Mouse (Mus musculus) E14TG2a.4 (cell line): ENCODE measurements around the gene Gorasp2.

Source experiments
- H3K27me3 ChIP-seq: 2 replicates; pipeline ENCODE4 v1.6.1; 2014; ENCODE audit warnings: low read length, control low read depth; ENCODE audit not compliant: insufficient read depth
- H3K36me3 ChIP-seq: 2 replicates; pipeline ENCODE4 v1.6.1; 2014; ENCODE audit warnings: low read length, control low read depth; ENCODE audit not compliant: insufficient read depth
- H3K4me1 ChIP-seq: replicated peaks from 2 replicates; pipeline ENCODE4 v1.6.1; 2014; ENCODE audit warnings: low read depth, low read length, control low read depth
- H3K4me3 ChIP-seq: replicated peaks from 2 replicates; pipeline ENCODE4 v1.5.1; 2014; ENCODE audit warnings: mild to moderate bottlenecking, low read length
- H3K9me3 ChIP-seq: 2 replicates; pipeline ENCODE4 v1.6.1; 2014; ENCODE audit warnings: low read length, control low read depth
- CTCF ChIP-seq: conservative IDR thresholded peaks from 2 replicates; pipeline ENCODE4 v1.5.1; 2014; ENCODE audit warnings: low read length
- NANOG ChIP-seq: IDR thresholded peaks from 2 replicates; pipeline ENCODE4 v1.6.1; 2014; ENCODE audit warnings: borderline replicate concordance, low read length, mixed read lengths
- POU5F1 ChIP-seq: IDR thresholded peaks from 2 replicates; pipeline ENCODE4 v1.6.1; 2014; ENCODE audit warnings: low read length, borderline replicate concordance

Gorasp2 gene

DNA sequence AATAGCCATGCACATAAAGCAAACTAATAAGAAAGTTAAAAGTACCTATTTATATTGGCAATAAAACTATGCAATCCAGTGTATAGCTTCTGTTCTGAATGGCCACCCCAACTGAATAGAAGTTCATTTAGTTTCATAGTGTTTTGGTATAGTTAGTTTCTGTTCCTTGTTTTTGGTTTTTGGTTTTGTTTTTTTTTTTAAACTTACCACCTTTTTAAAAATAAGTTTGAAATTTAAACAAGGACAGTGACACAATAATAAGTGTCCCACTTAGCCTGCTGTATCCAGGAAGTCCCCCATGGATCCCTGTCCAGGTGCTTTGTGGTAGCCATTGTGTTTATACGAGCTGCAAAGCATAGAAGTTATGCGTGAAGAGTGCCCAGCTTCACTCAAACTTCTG is 7.9 kb downstream of the Gorasp2 start:
- no peaks in the 10 kb centered on the region for H3K9me3 ChIP-seq
- peaks cover 28% of the 10 kb centered on the region for H3K36me3 ChIP-seq
- H3K4me1 ChIP-seq = peaks cover 19% of the 10 kb centered on the region
- H3K27me3 ChIP-seq = no peaks in the 10 kb centered on the region
- TF ChIP-seq POU5F1 = no peak
- no peak for TF ChIP-seq NANOG
- no peak for TF ChIP-seq CTCF
- no peak overlapping the region for H3K4me3 ChIP-seq

DNA sequence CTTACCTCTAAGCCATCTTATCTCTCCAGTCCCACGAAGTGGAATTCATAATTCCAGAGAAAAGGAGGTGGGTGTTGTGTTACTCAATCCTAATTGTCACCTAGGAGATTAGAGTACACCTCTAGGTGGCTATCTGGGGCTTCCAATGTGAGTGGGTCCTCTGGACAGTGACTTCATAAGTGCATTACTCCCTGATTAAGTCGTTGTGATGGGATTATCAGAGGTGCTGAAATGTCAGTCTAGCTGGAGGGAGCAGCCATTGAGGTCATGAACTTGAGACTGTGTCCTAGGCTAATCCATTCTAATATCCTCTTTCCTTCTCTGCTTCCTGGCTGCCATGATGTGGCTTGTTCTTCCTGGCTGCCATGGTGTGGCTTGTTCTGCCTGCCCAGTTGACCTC is 8.5 kb downstream of the Gorasp2 start:
- no peak for TF ChIP-seq NANOG
- no peak for TF ChIP-seq POU5F1
- TF ChIP-seq CTCF = no peak
- peaks cover 27% of the 10 kb centered on the region for H3K36me3 ChIP-seq
- H3K4me1 ChIP-seq = peaks cover 19% of the 10 kb centered on the region
- H3K4me3 ChIP-seq = no peak overlapping the region
- H3K9me3 ChIP-seq = no peaks in the 10 kb centered on the region
- H3K27me3 ChIP-seq = no peaks in the 10 kb centered on the region

DNA sequence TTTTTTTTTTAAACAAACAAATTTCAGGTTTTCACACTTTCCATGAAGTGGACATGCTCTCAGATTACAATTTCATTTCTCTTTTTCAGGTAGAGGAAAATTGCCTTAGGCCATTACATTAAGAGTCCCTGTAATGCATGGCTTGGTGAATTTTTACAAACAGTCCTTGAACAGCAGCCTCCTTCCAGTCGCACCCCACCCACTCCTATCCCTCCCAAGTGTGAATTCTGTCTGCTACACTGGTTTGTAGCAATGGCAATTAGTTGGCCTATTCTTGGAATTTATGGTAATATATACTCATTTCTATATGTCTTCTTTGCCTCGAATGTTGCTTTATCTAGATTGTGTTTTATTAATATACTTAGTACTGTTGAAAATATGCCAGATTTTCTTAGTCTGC is 11.1 kb downstream of the Gorasp2 start:
- no peaks in the 10 kb centered on the region for H3K9me3 ChIP-seq
- H3K4me1 ChIP-seq = peaks cover 17% of the 10 kb centered on the region
- TF ChIP-seq POU5F1 (no peak), NANOG (no peak), CTCF (no peak)
- H3K27me3 ChIP-seq = no peaks in the 10 kb centered on the region
- peaks cover 16% of the 10 kb centered on the region; the same call in 1 of the 2 replicates for H3K36me3 ChIP-seq
- H3K4me3 ChIP-seq = no peak overlapping the region

DNA sequence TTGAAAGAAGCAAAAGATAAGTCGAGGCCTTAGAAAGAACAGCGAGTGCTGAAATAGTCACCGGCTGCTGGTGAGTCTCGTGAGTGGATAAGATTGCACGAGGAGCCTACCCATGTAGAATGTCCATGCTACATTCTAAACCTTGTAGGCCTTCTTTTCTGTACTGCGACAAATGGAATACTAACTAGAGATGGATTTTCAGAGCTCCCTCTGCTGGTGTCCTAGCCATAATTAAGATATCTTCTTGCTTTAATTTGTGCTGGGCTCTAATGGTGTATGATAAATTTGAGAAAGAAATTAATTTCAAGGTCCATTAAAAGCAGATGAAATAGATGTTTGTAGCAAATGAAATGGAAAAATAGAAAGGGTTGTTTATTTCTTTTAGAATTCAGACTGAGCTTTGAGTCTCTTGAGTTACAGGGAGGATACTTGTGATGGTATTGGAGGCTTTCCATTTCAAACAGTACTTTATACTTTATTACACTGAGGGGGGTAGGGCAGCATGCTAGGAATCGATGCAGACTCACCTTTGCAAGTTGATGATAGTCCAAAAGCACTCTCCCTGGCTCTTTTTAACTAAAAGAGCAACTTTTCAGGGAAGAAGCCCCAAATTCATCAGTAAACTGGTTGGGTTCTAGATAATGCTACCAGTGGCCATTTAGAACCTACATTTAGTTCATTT is 12.2 kb downstream of the Gorasp2 start:
- peak; percentile 26 for TF ChIP-seq CTCF
- no peak for TF ChIP-seq POU5F1
- Histone ChIP-seq H3K4me1 (peaks cover 17% of the 10 kb centered on the region), H3K9me3 (no peaks in the 10 kb centered on the region), H3K36me3 (peaks cover 23% of the 10 kb centered on the region), H3K27me3 (no peaks in the 10 kb centered on the region), H3K4me3 (no peak overlapping the region)

DNA sequence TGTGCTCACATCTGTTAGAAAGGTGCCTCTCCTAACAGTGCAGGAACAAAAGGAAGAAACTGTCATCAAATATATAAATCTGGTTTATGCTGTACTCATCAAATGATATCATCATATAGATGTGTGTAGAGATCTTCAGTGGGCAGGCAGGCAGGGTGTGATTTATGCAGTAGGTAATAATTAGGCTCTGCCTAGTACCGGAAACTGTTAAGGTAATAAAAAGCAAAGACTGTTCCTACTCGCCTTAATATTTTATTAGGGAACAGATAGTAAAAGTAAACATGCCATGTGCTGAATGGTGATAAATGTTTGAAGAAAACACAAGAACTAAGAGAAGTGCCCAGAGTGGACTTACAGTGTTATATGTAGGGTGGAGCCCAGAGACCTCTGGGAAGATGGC is 20.9 kb downstream of the Gorasp2 start:
- Histone ChIP-seq H3K9me3 (no peaks in the 10 kb centered on the region), H3K4me1 (peaks cover 1% of the 10 kb centered on the region; the same call in 1 of the 2 replicates), H3K27me3 (no peaks in the 10 kb centered on the region), H3K4me3 (no peak overlapping the region), H3K36me3 (peaks cover 99% of the 10 kb centered on the region)
- TF ChIP-seq NANOG = no peak
- TF ChIP-seq POU5F1 = no peak
- TF ChIP-seq CTCF = no peak

DNA sequence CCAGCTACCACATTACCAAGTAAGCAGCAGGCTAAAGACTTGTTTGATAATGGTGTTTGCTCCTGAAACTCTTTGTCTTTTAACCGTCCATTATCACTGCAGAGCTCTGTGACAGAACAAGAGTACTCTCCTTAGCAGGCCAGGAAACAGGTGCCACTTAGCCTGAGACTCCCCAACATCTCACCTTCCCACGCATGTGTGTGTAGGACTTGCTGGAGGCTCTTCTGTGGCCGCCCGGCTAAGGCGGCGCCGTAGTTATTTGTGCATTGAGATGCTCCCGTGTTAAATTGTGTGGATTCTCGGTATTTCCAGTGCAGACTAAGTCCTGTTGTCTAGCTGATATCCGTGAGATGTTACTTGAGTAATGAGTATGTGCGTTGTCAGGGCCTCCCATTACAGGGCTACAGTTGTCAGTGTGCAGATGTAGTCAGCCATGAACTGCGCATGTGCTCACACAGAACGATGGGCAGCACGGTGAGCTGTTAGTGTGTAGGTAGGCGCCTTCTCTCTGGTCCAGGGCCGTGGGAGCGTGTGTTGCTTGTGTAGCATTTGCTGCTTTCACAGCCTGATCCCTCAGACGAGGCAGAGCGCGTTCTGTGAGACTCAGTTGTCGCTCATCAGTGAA is 27.2 kb downstream of the Gorasp2 start:
- Histone ChIP-seq H3K27me3 (no peaks in the 10 kb centered on the region), H3K4me1 (peaks cover 53% of the 10 kb centered on the region), H3K36me3 (peaks cover 88% of the 10 kb centered on the region), H3K9me3 (no peaks in the 10 kb centered on the region), H3K4me3 (0 out of 2 replicates have a peak overlapping the region, but pooled peaks have one; percentile 3)
- TF ChIP-seq CTCF = no peak
- TF ChIP-seq NANOG = no peak
- no peak for TF ChIP-seq POU5F1

DNA sequence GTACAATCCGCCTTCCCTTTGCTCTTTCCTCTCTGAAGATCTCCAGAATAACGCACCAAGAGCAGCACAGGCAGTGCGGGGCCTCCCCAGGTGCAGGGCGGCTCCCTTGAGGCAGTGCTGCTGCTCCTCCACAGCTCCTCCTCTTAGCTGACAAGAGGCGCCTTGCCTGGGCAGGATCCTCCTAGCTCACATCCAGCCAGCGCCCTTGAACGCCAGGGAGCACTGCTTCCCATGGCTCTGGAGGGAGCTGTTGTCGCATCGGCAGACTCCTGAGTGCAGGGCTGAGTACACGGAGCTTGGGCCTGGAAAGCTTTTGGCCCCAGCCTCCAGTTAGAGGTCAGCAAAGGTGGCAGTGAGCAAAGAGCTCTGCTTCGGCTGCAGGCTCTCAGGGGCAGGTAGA is 28.8 kb downstream of the Gorasp2 start:
- H3K4me3 ChIP-seq = peak overlapping the region; percentile 66
- TF ChIP-seq POU5F1 = no peak
- no peak for TF ChIP-seq NANOG
- no peak for TF ChIP-seq CTCF
- H3K27me3 ChIP-seq = no peaks in the 10 kb centered on the region
- no peaks in the 10 kb centered on the region for H3K9me3 ChIP-seq
- peaks cover 53% of the 10 kb centered on the region for H3K4me1 ChIP-seq
- H3K36me3 ChIP-seq = peaks cover 73% of the 10 kb centered on the region

DNA sequence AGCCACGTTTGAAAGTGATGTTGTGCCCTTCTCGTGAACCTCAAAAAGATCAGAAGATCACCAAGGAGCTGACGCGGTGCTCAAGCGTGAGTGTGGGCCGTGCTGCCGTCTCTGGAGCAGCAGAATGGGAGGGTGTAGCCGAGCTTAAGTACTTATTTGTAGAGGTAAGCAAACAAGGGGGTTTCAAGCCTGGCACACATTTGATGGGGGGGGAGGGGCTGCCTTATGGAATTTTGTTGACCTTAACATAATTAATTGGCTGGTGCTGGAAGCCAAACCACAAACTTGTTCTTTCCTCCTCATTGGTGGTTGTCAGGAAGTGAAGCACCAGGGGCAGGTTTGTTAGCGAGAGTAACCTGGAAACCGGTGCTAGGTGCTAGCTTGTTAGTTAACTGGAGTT is 34.3 kb downstream of the Gorasp2 start:
- Histone ChIP-seq H3K4me1 (peaks cover 25% of the 10 kb centered on the region), H3K4me3 (no peak overlapping the region), H3K36me3 (peaks cover 18% of the 10 kb centered on the region), H3K9me3 (peaks cover 8% of the 10 kb centered on the region), H3K27me3 (no peaks in the 10 kb centered on the region)
- TF ChIP-seq NANOG (no peak), CTCF (no peak), POU5F1 (no peak)

DNA sequence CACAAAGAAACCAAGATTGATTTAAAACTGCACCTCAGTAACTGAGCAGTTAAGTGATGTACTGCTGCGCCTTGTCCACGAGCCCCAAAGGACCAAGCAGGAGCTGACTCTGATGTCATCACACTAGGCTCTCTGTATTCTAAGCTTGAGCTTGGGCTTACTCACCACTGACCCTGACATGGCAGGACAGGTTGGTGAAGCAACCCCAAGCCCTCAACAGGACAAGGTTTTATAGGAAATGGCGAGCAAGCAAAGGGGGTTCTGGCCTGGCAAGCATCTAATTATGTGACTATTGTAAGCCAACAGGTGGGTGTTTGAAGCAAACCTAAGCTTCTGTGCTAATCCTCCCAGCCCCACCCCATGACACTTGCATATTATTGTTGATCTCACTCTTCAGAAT is 39.5 kb downstream of the Gorasp2 start:
- no peak overlapping the region for H3K4me3 ChIP-seq
- peaks cover 12% of the 10 kb centered on the region for H3K27me3 ChIP-seq
- no peak for TF ChIP-seq POU5F1
- TF ChIP-seq CTCF = no peak
- no peak for TF ChIP-seq NANOG
- H3K4me1 ChIP-seq = peaks cover 26% of the 10 kb centered on the region
- H3K9me3 ChIP-seq = peaks cover 8% of the 10 kb centered on the region
- no peaks in the 10 kb centered on the region for H3K36me3 ChIP-seq
